Mouse (Mus musculus): ENCODE results near the gene Gm10135. TPM values are rescaled to one million over a fixed set of nuclear protein-coding genes. Genes with fewer than 3 reads are reported as not detected.

Gene Gm10135
- polyA plus RNA-seq, 2 experiments, result not detected

- no peak for DNase-seq (ENCODE audit: low spot score)
- ATAC-seq (ENCODE audit: low FRiP score, low read depth), result no peak
- Histone ChIP-seq H3K27ac (replicated peaks; ENCODE audit: low read depth, low read length) (no peak overlapping the region), H3K4me3 (replicated peaks; ENCODE audit: low read length) (no peak overlapping the region), H3K4me1 (ENCODE audit: control insufficient read depth, insufficient read depth, low read length) (no peaks in the 10 kb centered on the region), H3K4me2 (replicated peaks; ENCODE audit: low read depth, low read length, severe bottlenecking) (no peak overlapping the region), H3K27me3 (ENCODE audit: control insufficient read depth, insufficient read depth, low read length) (no peaks in the 10 kb centered on the region), H3K9me3 (ENCODE audit: control insufficient read depth, low read length) (no peaks in the 10 kb centered on the region), H3K36me3 (ENCODE audit: control insufficient read depth, insufficient read depth, low read length) (peaks cover 50% of the 10 kb centered on the region), H3K9ac (ENCODE audit: low read depth, low read length, severe bottlenecking) (no peak overlapping the region)
- TF ChIP-seq POLR2A (IDR thresholded peaks at IDR 0.05; ENCODE audit: borderline replicate concordance, extremely low read depth, insufficient read depth, insufficient read length), result no peak
- WGBS, result 80% methylated on average over 4 of the region's 4 CpGs
These were observed 2.0 kb upstream of the Gm10135 start for GRCm38 (mm10) chr5:72976539-72976938.

- Histone ChIP-seq H3K4me3 (replicated peaks; ENCODE audit: low read length) (no peak overlapping the region), H3K9ac (ENCODE audit: low read depth, low read length, severe bottlenecking) (no peak overlapping the region), H3K4me1 (ENCODE audit: control insufficient read depth, insufficient read depth, low read length) (no peaks in the 10 kb centered on the region), H3K4me2 (replicated peaks; ENCODE audit: low read depth, low read length, severe bottlenecking) (no peak overlapping the region), H3K9me3 (ENCODE audit: control insufficient read depth, low read length) (no peaks in the 10 kb centered on the region), H3K36me3 (ENCODE audit: control insufficient read depth, insufficient read depth, low read length) (peaks cover 50% of the 10 kb centered on the region), H3K27ac (replicated peaks; ENCODE audit: low read depth, low read length) (no peak overlapping the region), H3K27me3 (ENCODE audit: control insufficient read depth, insufficient read depth, low read length) (no peaks in the 10 kb centered on the region)
- no peak for DNase-seq (ENCODE audit: low spot score)
- ATAC-seq (ENCODE audit: low FRiP score, low read depth), result no peak
- TF ChIP-seq POLR2A (IDR thresholded peaks at IDR 0.05; ENCODE audit: borderline replicate concordance, extremely low read depth, insufficient read depth, insufficient read length), result no peak
- WGBS, result 80% methylated on average over 6 of the region's 6 CpGs
These were observed 1.5 kb upstream of the Gm10135 start for GRCm38 (mm10) chr5:72975996-72976395.

GRCm38 (mm10) chr5:72972934-72973333 is 1.6 kb downstream of the Gm10135 start:
- TF ChIP-seq POLR2A (IDR thresholded peaks at IDR 0.05; ENCODE audit: borderline replicate concordance, extremely low read depth, insufficient read depth, insufficient read length), result no peak
- Histone ChIP-seq H3K27me3 (ENCODE audit: control insufficient read depth, insufficient read depth, low read length) (no peaks in the 10 kb centered on the region), H3K4me3 (replicated peaks; ENCODE audit: low read length) (no peak overlapping the region), H3K4me1 (ENCODE audit: control insufficient read depth, insufficient read depth, low read length) (no peaks in the 10 kb centered on the region), H3K9me3 (ENCODE audit: control insufficient read depth, low read length) (no peaks in the 10 kb centered on the region), H3K36me3 (ENCODE audit: control insufficient read depth, insufficient read depth, low read length) (peaks cover 57% of the 10 kb centered on the region), H3K4me2 (replicated peaks; ENCODE audit: low read depth, low read length, severe bottlenecking) (no peak overlapping the region), H3K9ac (ENCODE audit: low read depth, low read length, severe bottlenecking) (no peak overlapping the region), H3K27ac (replicated peaks; ENCODE audit: low read depth, low read length) (no peak overlapping the region)
- DNase-seq (ENCODE audit: low spot score) (no peak), ATAC-seq (ENCODE audit: low FRiP score, low read depth) (no peak)
- WGBS, result 70% methylated on average over 5 of the region's 5 CpGs

GRCm38 (mm10) chr5:72972435-72972834 is 2.1 kb downstream of the Gm10135 start:
- ATAC-seq (ENCODE audit: low FRiP score, low read depth) (no peak), DNase-seq (ENCODE audit: low spot score) (no peak)

GRCm38 (mm10) chr5:72965706-72966105 is 8.8 kb downstream of the Gm10135 start:
- no peak for TF ChIP-seq POLR2A (IDR thresholded peaks at IDR 0.05; ENCODE audit: borderline replicate concordance, extremely low read depth, insufficient read depth, insufficient read length)
- Histone ChIP-seq H3K27ac (replicated peaks; ENCODE audit: low read depth, low read length) (no peak overlapping the region), H3K4me1 (ENCODE audit: control insufficient read depth, insufficient read depth, low read length) (no peaks in the 10 kb centered on the region), H3K4me2 (replicated peaks; ENCODE audit: low read depth, low read length, severe bottlenecking) (no peak overlapping the region), H3K9me3 (ENCODE audit: control insufficient read depth, low read length) (no peaks in the 10 kb centered on the region), H3K4me3 (replicated peaks; ENCODE audit: low read length) (no peak overlapping the region), H3K27me3 (ENCODE audit: control insufficient read depth, insufficient read depth, low read length) (no peaks in the 10 kb centered on the region), H3K9ac (ENCODE audit: low read depth, low read length, severe bottlenecking) (no peak overlapping the region), H3K36me3 (ENCODE audit: control insufficient read depth, insufficient read depth, low read length) (peaks cover 39% of the 10 kb centered on the region)
- ATAC-seq (ENCODE audit: low FRiP score, low read depth) (no peak), DNase-seq (ENCODE audit: low spot score) (no peak)
- 85% methylated on average over 3 of the region's 3 CpGs for WGBS

More at GRCm38 (mm10) chr5:72972435-72972834, 2.1 kb downstream of the Gm10135 start:
- WGBS, result 65% methylated on average over 4 of the region's 4 CpGs
- Histone ChIP-seq H3K27ac (replicated peaks; ENCODE audit: low read depth, low read length) (no peak overlapping the region), H3K4me3 (replicated peaks; ENCODE audit: low read length) (no peak overlapping the region), H3K9ac (ENCODE audit: low read depth, low read length, severe bottlenecking) (no peak overlapping the region), H3K36me3 (ENCODE audit: control insufficient read depth, insufficient read depth, low read length) (peaks cover 58% of the 10 kb centered on the region), H3K4me1 (ENCODE audit: control insufficient read depth, insufficient read depth, low read length) (no peaks in the 10 kb centered on the region), H3K9me3 (ENCODE audit: control insufficient read depth, low read length) (no peaks in the 10 kb centered on the region), H3K27me3 (ENCODE audit: control insufficient read depth, insufficient read depth, low read length) (no peaks in the 10 kb centered on the region), H3K4me2 (replicated peaks; ENCODE audit: low read depth, low read length, severe bottlenecking) (no peak overlapping the region)
- no peak for TF ChIP-seq POLR2A (IDR thresholded peaks at IDR 0.05; ENCODE audit: borderline replicate concordance, extremely low read depth, insufficient read depth, insufficient read length)

GRCm38 (mm10) chr5:72960096-72960495 is 14.4 kb downstream of the Gm10135 start:
- no peak for ATAC-seq (ENCODE audit: low FRiP score, low read depth)
- 87% methylated on average over 6 of the region's 6 CpGs for WGBS
- no peak overlapping the region for H3K4me3 ChIP-seq (replicated peaks; ENCODE audit: low read length)
- H3K27me3 ChIP-seq (ENCODE audit: control insufficient read depth, insufficient read depth, low read length), result no peaks in the 10 kb centered on the region
- no peak overlapping the region for H3K4me2 ChIP-seq (replicated peaks; ENCODE audit: low read depth, low read length, severe bottlenecking)
- H3K9ac ChIP-seq (ENCODE audit: low read depth, low read length, severe bottlenecking), result no peak overlapping the region
- H3K36me3 ChIP-seq (ENCODE audit: control insufficient read depth, insufficient read depth, low read length), result peaks cover 28% of the 10 kb centered on the region
- no peaks in the 10 kb centered on the region for H3K4me1 ChIP-seq (ENCODE audit: control insufficient read depth, insufficient read depth, low read length)
- no peak overlapping the region for H3K27ac ChIP-seq (replicated peaks; ENCODE audit: low read depth, low read length)
- no peak for DNase-seq (ENCODE audit: low spot score)
- no peaks in the 10 kb centered on the region for H3K9me3 ChIP-seq (ENCODE audit: control insufficient read depth, low read length)
- no peak for TF ChIP-seq POLR2A (IDR thresholded peaks at IDR 0.05; ENCODE audit: borderline replicate concordance, extremely low read depth, insufficient read depth, insufficient read length)

All from limb, embryonic 14.5 days (tissue).